Mouse (Mus musculus) hindbrain, embryonic 16.5 days (tissue): ENCODE data around the gene Lipt2. TPM values are rescaled to one million over a fixed set of nuclear protein-coding genes. Genes with fewer than 3 reads are reported as not detected.

ENCODE experiments used
- ATAC-seq: fragments of 200-750 bp; cut with Nextera tagmentation; 2 replicates; pipeline ENCODE4 v1.8.0; 2017; ENCODE audit warnings: moderate TSS enrichment, moderate library complexity
- H3K27ac ChIP-seq: fragments of 300-500 bp; sonication (generic); 2 replicates; pipeline ENCODE4 v1.5.1; 2014; ENCODE audit warnings: low read depth, mild to moderate bottlenecking, control low read depth, low read length, moderate library complexity
- H3K27me3 ChIP-seq: fragments of 300-500 bp; sonication (generic); replicated peaks from 2 replicates; pipeline ENCODE4 v1.6.1; 2014; ENCODE audit warnings: low read length; ENCODE audit not compliant: control insufficient read depth, insufficient read depth
- H3K36me3 ChIP-seq: fragments of 300-500 bp; sonication (generic); 2 replicates; pipeline ENCODE4 v1.6.1; 2014; ENCODE audit warnings: mild to moderate bottlenecking, low read length, moderate library complexity, mixed read lengths; ENCODE audit not compliant: control insufficient read depth, insufficient read depth
- H3K4me1 ChIP-seq: fragments of 300-500 bp; sonication (generic); 2 replicates; pipeline ENCODE4 v1.6.1; 2014; ENCODE audit warnings: low read depth, low read length; ENCODE audit not compliant: control insufficient read depth, insufficient read depth
- H3K4me2 ChIP-seq: fragments of 300-500 bp; sonication (generic); 2 replicates; pipeline ENCODE4 v1.6.1; 2014; ENCODE audit warnings: mild to moderate bottlenecking, low read length, control low read depth, moderate library complexity
- H3K4me3 ChIP-seq: fragments of 300-500 bp; sonication (generic); 2 replicates; pipeline ENCODE4 v1.5.1; 2014; ENCODE audit warnings: mild to moderate bottlenecking, low read length, control low read depth, moderate library complexity
- H3K9ac ChIP-seq: fragments of 300-500 bp; sonication (generic); 2 replicates; pipeline ENCODE4 v1.6.1; 2014; ENCODE audit warnings: low read depth, mild to moderate bottlenecking, control low read depth, low read length, moderate library complexity
- H3K9me3 ChIP-seq: fragments of 300-500 bp; sonication (generic); 2 replicates; pipeline ENCODE4 v1.6.1; 2014; ENCODE audit warnings: mild to moderate bottlenecking, low read length, moderate library complexity; ENCODE audit not compliant: control insufficient read depth
- WGBS: fragments of 180-500 bp; shearing (Covaris S2); extraction: QIAGEN DNeasy Blood & Tissue Kit; methylation state at CpG from one replicate; pipeline ENCODE4 v1.1.7; 2014; 5-methylcytosine and 5-hydroxymethylcytosine counted together
- polyA plus RNA-seq: library from polyadenylated mRNA; unstranded; fragments of >200 nt; fragmentation: Nextera tagmentation; extraction: Ambion mirVana; gene quantifications from 2 replicates; pipeline ENCODE4 v1.2.1, GENCODE M21; 2015

The Lipt2 gene
- polyA plus RNA-seq, 1 experiment from 2014 or later, result 19.5 TPM

- H3K4me2 ChIP-seq, result no peak overlapping the region
- H3K4me3 ChIP-seq, result no peak overlapping the region
- ATAC-seq, result no peak
- no peak overlapping the region for H3K27ac ChIP-seq
- no peaks in the 10 kb centered on the region for H3K27me3 ChIP-seq
- H3K9me3 ChIP-seq, result no peaks in the 10 kb centered on the region
- no peaks in the 10 kb centered on the region for H3K4me1 ChIP-seq
- H3K36me3 ChIP-seq, result no peaks in the 10 kb centered on the region
- no peak overlapping the region for H3K9ac ChIP-seq
- 88% methylated on average over 2 of the region's 2 CpGs for WGBS
Observed at GRCm38 (mm10) chr7:100206144-100206543, 47.1 kb downstream of the Lipt2 start.

- no peaks in the 10 kb centered on the region for H3K9me3 ChIP-seq
- H3K36me3 ChIP-seq, result no peaks in the 10 kb centered on the region
- ATAC-seq, result no peak
- no peak overlapping the region for H3K4me2 ChIP-seq
- H3K4me3 ChIP-seq, result no peak overlapping the region
- H3K27me3 ChIP-seq, result no peaks in the 10 kb centered on the region
- H3K4me1 ChIP-seq, result no peaks in the 10 kb centered on the region
- no peak overlapping the region for H3K27ac ChIP-seq
- H3K9ac ChIP-seq, result no peak overlapping the region
Observed at GRCm38 (mm10) chr7:100207886-100208285, 48.8 kb downstream of the Lipt2 start.

Other genes with a start within 250 kb of the Lipt2 start
- gene Rnf169, start 178.8 kb upstream of the Lipt2 start, polyA plus RNA-seq, result 4.1 and 4.2 TPM in 2 replicates
- gene Chrdl2, start 153.1 kb upstream of the Lipt2 start, polyA plus RNA-seq, result 0.88 and 1.1 TPM in 2 replicates
- gene Pold3, start 37.7 kb upstream of the Lipt2 start, polyA plus RNA-seq, result 45.4 and 47.0 TPM in 2 replicates
- gene Kcne3, start 17.2 kb downstream of the Lipt2 start, polyA plus RNA-seq, result 0.31 and 0.67 TPM in 2 replicates
- 29.2 and 33.7 TPM in 2 replicates for gene Pgm2l1, start 68.1 kb downstream of the Lipt2 start, polyA plus RNA-seq
- 5.5 and 10.4 TPM in 2 replicates for gene P4ha3, start 126.2 kb downstream of the Lipt2 start, polyA plus RNA-seq
- 13.2 and 16.9 TPM in 2 replicates for gene C2cd3, start 213.0 kb downstream of the Lipt2 start, polyA plus RNA-seq
- gene Ppme1, start 213.0 kb downstream of the Lipt2 start, polyA plus RNA-seq, result 157 and 168 TPM in 2 replicates